Mouse (Mus musculus) retina, embryonic 14.5 days (tissue): Measurements from ENCODE around the gene Gm5678.
"Not testable (repeated sequence)": the region's sequence is repeated elsewhere in the genome, so short reads cannot be mapped to it uniquely, and the experiment has no call there.

Source experiments
- DNase-seq: peaks from one replicate; pipeline ENCODE4 v3.0.0-alpha.2; 2015; ENCODE audit warnings: low spot score

Gm5678 gene

DNA sequence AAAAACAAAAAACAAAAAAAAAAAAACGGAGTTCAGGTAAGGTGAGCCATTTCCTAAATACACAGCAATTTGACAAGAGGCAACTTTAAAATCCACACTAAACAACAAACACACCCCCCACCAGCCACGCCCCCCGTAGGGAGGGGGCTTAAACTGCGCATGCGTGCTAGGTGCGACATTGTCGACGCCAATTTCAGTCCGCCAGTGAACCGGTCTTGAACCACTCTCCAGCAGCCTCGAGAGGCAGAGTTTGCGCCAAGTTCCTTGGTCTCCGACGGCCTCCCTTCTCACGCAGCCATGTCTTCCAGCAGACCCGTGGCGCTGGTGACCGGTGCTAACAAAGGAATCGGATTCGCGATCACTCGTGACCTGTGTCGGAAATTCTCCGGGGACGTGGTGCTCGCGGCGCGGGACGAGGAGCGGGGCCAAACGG, 20.2 kb upstream of the Gm5678 start:
- DNase-seq: peak; percentile 85

DNA sequence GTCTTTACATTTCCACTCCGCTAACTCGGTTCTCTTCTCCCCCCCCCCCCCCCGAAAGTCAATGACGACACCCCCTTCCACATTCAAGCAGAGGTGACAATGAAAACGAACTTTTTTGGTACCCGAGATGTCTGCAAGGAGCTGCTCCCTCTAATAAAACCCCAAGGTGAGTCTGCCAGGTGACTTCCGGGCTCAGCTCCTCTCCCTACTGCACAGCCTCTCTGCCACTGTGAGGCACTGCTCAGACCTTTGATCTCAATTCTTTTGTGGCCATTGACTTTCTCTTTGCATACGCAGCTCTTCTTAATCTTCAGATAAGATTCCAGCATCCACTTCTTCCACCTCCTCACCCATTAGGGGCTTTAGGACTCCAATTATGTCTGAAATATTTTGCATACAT, 19.2 kb upstream of the Gm5678 start:
- DNase-seq: peak; percentile 1

DNA sequence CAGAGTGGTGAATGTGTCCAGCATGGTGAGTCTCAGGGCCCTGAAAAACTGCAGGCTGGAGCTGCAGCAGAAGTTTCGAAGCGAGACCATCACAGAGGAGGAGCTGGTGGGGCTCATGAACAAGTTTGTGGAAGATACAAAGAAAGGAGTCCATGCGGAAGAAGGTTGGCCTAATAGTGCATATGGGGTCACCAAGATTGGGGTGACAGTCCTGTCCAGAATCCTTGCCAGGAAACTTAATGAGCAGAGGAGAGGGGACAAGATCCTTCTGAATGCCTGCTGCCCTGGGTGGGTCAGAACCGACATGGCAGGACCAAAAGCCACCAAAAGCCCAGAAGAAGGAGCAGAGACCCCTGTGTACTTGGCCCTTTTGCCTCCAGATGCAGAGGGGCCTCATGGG, 18.1 kb upstream of the Gm5678 start:
- peak; percentile 1 for DNase-seq

DNA sequence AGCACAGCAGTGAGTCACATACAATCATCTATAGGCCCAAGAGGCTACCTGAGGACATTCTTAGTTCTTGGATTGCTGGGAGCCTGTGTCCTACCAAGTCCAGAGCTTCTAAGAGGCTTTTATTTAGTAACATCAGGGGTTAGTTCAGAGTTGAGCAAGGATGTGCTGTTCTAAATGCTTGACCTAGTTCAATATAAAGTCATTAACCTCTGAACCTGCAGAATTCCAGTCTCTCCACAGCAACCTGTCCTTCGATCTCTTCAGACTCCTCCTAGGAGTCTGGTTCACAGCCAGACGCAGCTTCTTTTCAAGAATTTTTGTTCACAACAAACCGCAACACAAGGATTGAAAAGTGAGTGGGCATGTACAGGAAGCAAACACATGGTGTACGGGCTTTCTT, 16.9 kb upstream of the Gm5678 start:
- peak; percentile 1 for DNase-seq

DNA sequence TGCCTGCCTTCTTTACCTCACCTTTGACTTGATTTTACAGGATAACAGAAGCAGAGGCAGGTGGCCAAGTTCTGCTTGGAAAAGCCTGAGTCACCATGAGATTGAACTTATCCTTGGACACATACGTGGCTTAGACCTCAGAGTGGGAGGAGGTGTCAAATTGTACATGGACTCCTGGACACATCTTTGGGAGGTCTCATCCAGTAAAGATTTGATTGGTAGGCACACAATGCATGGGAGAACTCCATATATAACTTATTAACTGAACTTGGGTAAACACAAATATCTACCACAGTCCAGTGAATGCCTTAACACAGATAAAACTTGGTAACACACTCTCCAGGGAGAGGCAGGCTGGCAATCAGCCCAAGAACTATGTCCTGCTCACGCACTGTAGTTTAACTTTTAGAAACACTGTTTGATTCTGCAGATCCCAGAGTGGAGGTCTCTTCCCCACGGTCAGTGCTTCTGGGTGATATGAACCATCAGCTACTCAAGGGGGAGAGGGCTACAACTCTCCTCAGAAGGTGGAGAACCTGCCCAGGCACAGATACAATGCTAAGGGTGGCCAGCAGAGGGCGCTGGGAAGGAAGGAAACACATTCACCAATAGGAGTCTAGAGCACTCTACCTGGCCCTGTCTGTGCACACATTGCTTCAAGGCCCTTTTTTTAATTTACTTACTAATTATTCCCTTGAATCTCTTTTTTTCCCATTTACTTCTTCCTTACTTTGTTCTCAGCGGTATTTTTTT, 12.6 kb upstream of the Gm5678 start:
- peak; percentile 75 for DNase-seq

DNA sequence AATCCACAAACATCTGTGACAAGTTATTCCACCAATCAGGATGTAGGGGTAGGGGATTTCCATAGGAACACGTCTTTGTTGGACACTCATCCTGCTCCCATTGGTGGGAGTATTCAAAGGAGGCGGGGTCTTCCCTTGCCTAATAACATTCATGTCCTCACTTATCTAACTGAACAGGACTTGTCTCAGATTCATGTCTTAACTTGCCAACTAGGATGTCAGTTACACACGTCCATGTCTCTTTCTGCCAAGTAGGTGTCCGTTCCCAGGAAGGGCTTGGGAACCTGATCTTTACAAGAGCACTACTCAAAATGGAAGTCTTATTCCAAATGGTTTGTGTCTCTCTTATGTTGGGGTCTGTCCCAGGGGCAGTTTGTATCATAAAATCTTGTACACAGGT, 4.1 kb upstream of the Gm5678 start:
- not testable (repeated sequence) for DNase-seq

DNA sequence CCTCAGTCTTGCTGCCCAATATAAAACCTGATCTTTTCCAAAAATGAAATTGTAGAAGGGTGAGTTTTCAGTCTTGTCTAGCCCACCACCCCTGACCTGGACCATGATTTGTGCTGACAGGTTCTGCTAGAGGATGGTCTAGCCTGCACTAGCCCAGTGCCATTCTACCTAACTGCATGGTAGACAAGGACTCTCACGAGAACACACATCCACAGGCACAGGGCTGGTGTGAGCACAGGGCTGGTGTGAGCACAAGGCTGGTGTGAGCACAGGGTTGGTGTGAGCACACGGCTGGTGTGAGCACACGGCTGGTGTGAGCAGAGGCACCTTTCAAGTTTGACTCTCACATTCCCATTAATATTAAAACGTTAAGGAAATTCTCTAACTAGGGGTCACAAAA, 3.2 kb upstream of the Gm5678 start:
- DNase-seq: no peak

DNA sequence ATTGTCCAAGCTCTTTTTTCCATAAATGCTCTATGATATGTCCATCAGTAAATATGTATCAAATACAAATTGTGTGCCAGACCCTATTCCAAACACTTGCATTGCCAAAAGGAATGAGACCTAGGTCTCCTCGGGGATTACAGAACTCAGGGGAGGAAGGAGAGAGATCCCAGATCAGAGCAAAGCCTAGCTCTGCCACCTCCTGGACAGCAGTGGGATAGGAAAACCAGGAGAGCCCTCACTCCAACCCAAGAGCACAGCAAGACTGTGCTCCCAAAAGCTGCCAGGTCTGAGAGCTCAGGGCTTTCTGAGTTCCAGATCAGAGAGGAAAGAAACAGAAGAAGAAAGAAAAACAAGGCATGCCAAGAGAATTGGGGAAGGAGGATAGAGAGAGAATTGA, 1.2 kb upstream of the Gm5678 start:
- DNase-seq: peak; percentile 57

DNA sequence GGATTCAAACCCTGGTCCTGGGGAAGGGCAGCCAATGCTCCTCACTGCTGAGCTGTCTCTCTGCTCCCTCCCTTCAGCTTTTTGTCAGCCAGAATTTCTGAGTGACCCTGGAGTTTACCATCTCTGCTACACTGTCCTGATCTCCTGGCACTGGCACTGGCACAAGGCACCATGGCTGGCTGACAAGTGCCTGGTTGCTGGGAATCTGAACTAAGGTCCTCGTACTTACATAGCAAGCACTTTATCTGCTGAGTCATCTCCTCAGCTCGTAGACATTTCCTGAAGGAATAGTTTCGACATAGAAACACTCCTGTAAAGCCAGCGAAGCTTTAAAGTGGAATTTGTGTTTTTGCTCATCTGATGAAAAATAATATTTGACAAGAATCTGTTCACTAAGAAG, 16.1 kb downstream of the Gm5678 start:
- DNase-seq: no peak

DNA sequence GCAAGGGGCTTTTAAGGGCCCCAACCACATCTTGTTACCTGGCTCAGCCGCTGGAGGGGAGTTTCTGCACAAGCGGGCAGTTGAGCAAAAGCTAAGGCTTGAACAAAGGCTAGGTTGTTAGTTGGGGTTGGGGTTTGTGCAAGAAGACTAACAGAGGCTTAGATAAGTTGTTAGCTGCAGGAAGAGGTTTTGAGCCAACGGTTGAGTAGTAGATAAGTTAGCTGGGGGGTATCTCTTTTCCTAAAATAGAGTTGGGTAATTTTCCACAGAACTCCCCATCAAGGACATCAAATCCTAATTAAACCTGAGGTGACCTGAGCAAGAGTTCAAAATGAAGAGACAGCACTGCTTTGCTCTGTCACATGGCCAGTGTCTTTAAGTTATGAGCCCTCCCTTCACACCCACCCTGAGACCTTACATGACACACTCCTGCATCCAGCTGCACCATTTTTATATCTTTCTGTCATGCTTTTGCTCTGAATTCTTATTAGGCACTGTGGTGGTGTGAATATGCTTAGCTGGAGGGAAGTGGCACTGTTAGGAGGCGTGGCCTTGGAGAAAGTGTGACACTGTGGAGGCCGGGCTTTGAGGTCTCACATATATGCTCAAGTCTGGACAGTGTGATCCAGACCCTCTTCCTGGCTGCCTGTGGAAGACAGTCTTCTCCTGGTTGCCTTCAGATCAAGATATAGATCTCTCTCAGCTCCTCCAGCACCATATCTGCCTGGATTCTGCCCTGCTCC, 20.7 kb downstream of the Gm5678 start:
- DNase-seq: no peak

DNA sequence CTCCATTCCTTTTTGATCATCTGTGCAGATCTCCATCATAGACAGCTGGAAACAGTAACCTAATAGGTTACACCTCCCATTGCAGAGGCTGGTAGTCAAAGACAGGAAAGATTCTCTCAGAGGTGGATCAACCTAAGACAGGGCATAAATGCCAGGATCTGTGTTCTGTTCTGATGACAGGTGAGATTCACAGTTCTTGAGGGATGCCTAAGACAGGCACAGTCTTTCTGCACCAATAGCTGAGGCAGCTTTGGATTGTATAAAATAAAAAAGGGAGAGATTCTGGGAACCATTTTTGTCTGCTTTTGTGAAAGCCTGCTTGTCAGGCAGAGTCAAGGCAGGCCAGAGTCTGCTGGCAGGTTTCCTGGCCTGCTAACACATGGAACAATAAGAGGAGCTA, 40.1 kb downstream of the Gm5678 start:
- no peak for DNase-seq

DNA sequence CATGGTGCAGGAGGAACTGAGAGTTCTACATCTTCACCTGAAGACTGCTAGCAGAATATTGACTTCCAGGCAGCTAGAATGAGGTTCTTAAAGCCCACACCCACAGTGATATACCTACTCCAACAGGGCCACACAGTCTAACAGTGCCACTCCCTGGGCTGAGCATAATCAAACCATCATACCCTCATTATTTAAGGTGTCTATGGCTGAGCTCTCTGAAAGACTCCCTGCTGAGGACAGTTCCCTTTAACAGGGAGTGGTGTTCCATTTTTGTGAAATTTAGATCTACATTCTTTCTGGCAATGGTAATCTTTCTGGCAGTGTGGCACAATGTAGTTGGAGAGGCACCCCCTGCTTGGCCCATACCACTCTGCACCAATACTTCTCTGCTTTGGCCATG, 41.6 kb downstream of the Gm5678 start:
- no peak for DNase-seq

DNA sequence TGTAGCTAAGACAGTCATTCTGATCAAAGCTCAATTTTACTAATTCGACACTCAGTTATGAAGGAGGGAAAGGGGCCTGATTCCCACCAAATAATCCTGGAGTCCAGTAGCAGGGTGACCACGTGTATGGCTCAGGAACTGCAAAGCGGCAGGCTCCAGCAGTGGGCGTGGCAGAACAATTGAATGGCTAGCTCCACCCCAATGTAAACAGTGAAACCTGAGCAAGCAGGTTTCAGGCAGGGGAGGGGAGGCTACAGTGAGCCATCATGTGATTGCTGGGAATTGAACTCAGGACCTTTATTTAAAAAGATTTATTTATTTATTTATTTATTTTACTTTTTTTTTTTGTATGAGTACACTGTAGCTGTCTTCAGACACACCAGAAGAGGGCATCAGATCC, 42.6 kb downstream of the Gm5678 start:
- DNase-seq: not testable (repeated sequence)

DNA sequence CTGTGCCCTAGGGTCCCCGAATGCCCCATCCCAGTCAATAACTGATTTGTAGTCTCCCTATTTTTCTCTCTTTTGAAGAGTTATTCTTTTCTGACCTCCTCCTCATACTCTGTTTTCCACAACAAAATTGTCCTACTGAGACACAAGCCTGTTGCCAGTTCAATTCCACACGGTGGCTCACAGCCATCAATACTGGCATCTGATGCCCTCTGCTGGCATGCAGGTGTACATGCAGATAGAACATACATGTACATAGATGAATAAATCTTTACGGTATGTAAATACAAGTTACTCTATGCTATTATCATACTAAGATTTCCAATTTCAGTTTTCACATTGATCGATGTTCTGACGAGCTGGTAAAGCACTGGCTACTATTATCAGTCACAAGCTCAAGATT, 43.2 kb downstream of the Gm5678 start:
- no peak for DNase-seq

DNA sequence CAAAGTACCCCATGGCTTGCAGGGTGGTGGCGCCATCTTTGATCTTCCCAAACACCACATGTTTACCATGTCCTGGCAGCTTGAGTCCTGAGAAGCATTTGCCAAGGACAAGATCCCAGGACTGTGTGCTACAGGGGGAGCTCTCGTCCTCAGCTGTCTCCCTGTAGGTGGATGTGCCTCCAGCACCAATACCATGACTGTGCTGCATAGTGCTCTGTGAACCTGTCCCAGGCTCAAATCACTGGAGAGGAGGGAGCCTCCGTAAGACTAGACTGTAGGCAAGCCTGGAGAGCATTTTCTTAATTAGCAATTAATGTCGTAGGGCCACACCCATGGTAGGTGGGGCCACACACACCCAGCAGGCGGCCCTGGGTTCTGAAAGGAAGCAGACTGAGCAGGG, 48.5 kb downstream of the Gm5678 start:
- DNase-seq: no peak

DNA sequence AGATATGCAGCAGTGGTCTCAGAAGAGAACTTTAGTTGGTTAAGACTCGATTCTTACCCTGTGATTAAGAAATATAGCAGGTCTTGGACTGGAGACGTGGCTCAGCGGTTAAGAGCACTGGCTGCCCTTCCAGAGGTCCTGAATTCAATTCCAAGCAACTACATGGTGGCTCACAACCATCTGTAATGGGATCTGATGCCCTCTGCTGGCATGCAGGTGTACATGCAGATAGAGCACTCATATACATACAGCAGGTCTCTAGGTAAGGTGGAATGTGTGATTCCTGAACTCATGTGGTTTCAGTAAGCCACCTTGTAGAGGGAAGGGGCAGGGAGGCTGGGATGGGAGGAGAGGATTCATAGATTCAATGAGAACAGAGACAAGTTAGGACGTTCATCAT, 50.3 kb downstream of the Gm5678 start:
- DNase-seq: no peak

DNA sequence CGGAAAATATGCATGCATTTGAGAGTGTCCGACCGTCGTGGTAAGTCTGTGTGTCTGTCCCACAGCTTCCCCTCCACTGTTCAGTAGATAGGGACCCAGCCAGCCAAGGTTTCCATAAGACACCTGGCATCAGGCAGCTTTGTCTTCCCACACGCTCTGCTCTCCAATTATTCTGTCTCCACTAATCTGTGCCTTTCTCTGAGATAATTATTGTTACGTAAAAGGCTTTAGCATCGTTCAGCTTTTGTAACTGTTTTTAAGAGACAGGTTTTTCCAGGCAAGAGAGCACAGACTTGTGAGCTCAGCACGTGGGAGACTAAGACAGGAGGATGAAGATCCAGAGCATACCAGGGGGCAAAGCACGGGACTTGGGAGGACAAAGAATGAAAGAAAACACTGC, 51.3 kb downstream of the Gm5678 start:
- no peak for DNase-seq
